Mouse (Mus musculus): Measurements from ENCODE around the gene Skint9. TPM values are rescaled to one million over a fixed set of nuclear protein-coding genes. Genes with fewer than 3 reads are reported as not detected.
"Not testable (repeated sequence)": the region's sequence is repeated elsewhere in the genome, so short reads cannot be mapped to it uniquely, and the experiment has no call there.

Gene Skint9
- polyA plus RNA-seq (2015; fragmentation: Nextera tagmentation; extraction: Ambion mirVana) = 0.43 TPM in 1 of 2 replicates, not detected in the other

- no peaks in the 10 kb centered on the region for H3K36me3 ChIP-seq (ENCODE audit: control insufficient read depth, insufficient read depth)
- TF ChIP-seq CTCF (IDR thresholded peaks at IDR 0.05; ENCODE audit: low read depth) = no peak
- no peak within 1 kb of the TSS for H3K4me3 ChIP-seq (ENCODE audit: low read depth, low read length)
- H3K4me1 ChIP-seq (replicated peaks; ENCODE audit: control insufficient read depth, insufficient read depth, low read length) = no peaks in the 10 kb centered on the region
- no peak within 1 kb of the TSS for H3K27ac ChIP-seq (ENCODE audit: low read depth, low read length)
- H3K9me3 ChIP-seq (ENCODE audit: control insufficient read depth) = no peaks in the 10 kb centered on the region
- H3K9ac ChIP-seq (ENCODE audit: low read depth, low read length) = no peak within 1 kb of the TSS
- H3K4me2 ChIP-seq (replicated peaks; ENCODE audit: low read depth) = no peak within 1 kb of the TSS
- no peaks in the 10 kb centered on the region for H3K27me3 ChIP-seq (replicated peaks; ENCODE audit: control insufficient read depth, insufficient read depth, low read length)
- no peak for ATAC-seq
Observed at GRCm38 (mm10) chr4:112433885-112434284, at the start of gene Skint9. Gene Skint9, minus strand, starts transcription at chr4:112433985.

GRCm38 (mm10) chr4:112432685-112433084 lies 1.1 kb downstream of the Skint9 start:
- 39% methylated on average over 1 of the region's 1 CpGs for WGBS
- ATAC-seq = peak; percentile 86

GRCm38 (mm10) chr4:112432223-112432622 lies 1.6 kb downstream of the Skint9 start:
- Histone ChIP-seq H3K4me2 (replicated peaks; ENCODE audit: low read depth) (no peak overlapping the region), H3K4me1 (replicated peaks; ENCODE audit: control insufficient read depth, insufficient read depth, low read length) (no peaks in the 10 kb centered on the region), H3K36me3 (ENCODE audit: control insufficient read depth, insufficient read depth) (no peaks in the 10 kb centered on the region), H3K27ac (ENCODE audit: low read depth, low read length) (no peak overlapping the region; the same call in 1 of the 2 replicates), H3K9ac (ENCODE audit: low read depth, low read length) (no peak overlapping the region), H3K27me3 (replicated peaks; ENCODE audit: control insufficient read depth, insufficient read depth, low read length) (no peaks in the 10 kb centered on the region), H3K9me3 (ENCODE audit: control insufficient read depth) (no peaks in the 10 kb centered on the region), H3K4me3 (ENCODE audit: low read depth, low read length) (no peak overlapping the region)
- ATAC-seq = no peak
- no peak for TF ChIP-seq CTCF (IDR thresholded peaks at IDR 0.05; ENCODE audit: low read depth)

More at GRCm38 (mm10) chr4:112432685-112433084, 1.1 kb downstream of the Skint9 start:
- H3K9ac ChIP-seq (ENCODE audit: low read depth, low read length) = no peak overlapping the region
- no peaks in the 10 kb centered on the region for H3K36me3 ChIP-seq (ENCODE audit: control insufficient read depth, insufficient read depth)
- no peak overlapping the region for H3K4me2 ChIP-seq (replicated peaks; ENCODE audit: low read depth)
- no peaks in the 10 kb centered on the region for H3K4me1 ChIP-seq (replicated peaks; ENCODE audit: control insufficient read depth, insufficient read depth, low read length)
- TF ChIP-seq CTCF (IDR thresholded peaks at IDR 0.05; ENCODE audit: low read depth) = no peak
- no peaks in the 10 kb centered on the region for H3K27me3 ChIP-seq (replicated peaks; ENCODE audit: control insufficient read depth, insufficient read depth, low read length)
- no peaks in the 10 kb centered on the region for H3K9me3 ChIP-seq (ENCODE audit: control insufficient read depth)
- no peak overlapping the region for H3K4me3 ChIP-seq (ENCODE audit: low read depth, low read length)
- H3K27ac ChIP-seq (ENCODE audit: low read depth, low read length) = no peak overlapping the region; the same call in 1 of the 2 replicates

GRCm38 (mm10) chr4:112349111-112349510 lies 84.7 kb downstream of the Skint9 start:
- WGBS = 94% methylated on average over 16 of the region's 17 CpGs

More at GRCm38 (mm10) chr4:112349111-112349510, 84.7 kb downstream of the Skint9 start:
- ATAC-seq; H3K4me3 ChIP-seq (ENCODE audit: low read depth, low read length); H3K4me2 ChIP-seq (replicated peaks; ENCODE audit: low read depth); H3K9ac ChIP-seq (ENCODE audit: low read depth, low read length); H3K36me3 ChIP-seq (ENCODE audit: control insufficient read depth, insufficient read depth); H3K27me3 ChIP-seq (replicated peaks; ENCODE audit: control insufficient read depth, insufficient read depth, low read length); H3K4me1 ChIP-seq (replicated peaks; ENCODE audit: control insufficient read depth, insufficient read depth, low read length); H3K9me3 ChIP-seq (ENCODE audit: control insufficient read depth); H3K27ac ChIP-seq (ENCODE audit: low read depth, low read length): not testable (repeated sequence)

Other genes starting within 250 kb of the Skint9 start
- gene Skint3, start 201.7 kb downstream of the Skint9 start, polyA plus RNA-seq (2015; fragmentation: Nextera tagmentation; extraction: Ambion mirVana) = not detected in 2 replicates
- not detected in 2 replicates for gene Skint2, start 123.2 kb upstream of the Skint9 start, polyA plus RNA-seq (2015; fragmentation: Nextera tagmentation; extraction: Ambion mirVana)